Mouse (Mus musculus): ENCODE results near the gene Fam89a. TPM values are rescaled to one million over a fixed set of nuclear protein-coding genes. Genes with fewer than 3 reads are reported as not detected.

The Fam89a gene
- polyA plus RNA-seq, 1 experiment from 2014 or later, result 6.4 TPM

DNA sequence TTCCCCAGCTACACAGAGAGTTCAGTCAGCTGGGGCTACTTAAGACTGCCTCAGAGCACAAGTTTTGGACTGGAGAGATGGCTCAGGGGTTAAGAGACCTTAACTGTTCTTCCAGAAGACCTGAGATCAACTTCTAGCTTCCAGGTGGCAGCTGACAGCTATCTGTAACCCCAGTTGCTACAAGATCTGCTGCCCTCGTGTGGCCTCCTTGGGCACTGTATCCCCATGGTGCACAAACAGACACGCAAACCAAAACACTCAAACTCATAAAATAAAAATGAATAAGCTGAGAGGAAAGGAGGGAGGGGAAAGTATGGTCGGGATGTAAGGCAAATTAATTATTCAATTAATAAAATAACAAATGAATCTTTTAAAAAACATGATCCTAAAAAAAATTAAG, 6.9 kb upstream of the Fam89a start:
- H3K27ac ChIP-seq (ENCODE audit: low read length), result no peak overlapping the region
- no peaks in the 10 kb centered on the region for H3K27me3 ChIP-seq (ENCODE audit: control insufficient read depth, insufficient read depth, low read length)
- peaks cover 8% of the 10 kb centered on the region; the same call in 1 of the 2 replicates for H3K4me1 ChIP-seq (ENCODE audit: control insufficient read depth, insufficient read depth, low read length)
- H3K9ac ChIP-seq (replicated peaks; ENCODE audit: low read depth, low read length), result no peak overlapping the region
- no peak overlapping the region for H3K4me3 ChIP-seq (ENCODE audit: low read depth, low read length)
- H3K9me3 ChIP-seq (ENCODE audit: control insufficient read depth, low read depth, low read length), result no peaks in the 10 kb centered on the region
- no peaks in the 10 kb centered on the region for H3K36me3 ChIP-seq (ENCODE audit: control insufficient read depth, insufficient read depth, low read length)
- no peak overlapping the region for H3K4me2 ChIP-seq (replicated peaks; ENCODE audit: low read depth, low read length)
- WGBS, result 49% methylated on average over 3 of the region's 3 CpGs
- ATAC-seq (ENCODE audit: insufficient number of reproducible peaks, insufficient read depth, low FRiP score, low read depth), result no peak

DNA sequence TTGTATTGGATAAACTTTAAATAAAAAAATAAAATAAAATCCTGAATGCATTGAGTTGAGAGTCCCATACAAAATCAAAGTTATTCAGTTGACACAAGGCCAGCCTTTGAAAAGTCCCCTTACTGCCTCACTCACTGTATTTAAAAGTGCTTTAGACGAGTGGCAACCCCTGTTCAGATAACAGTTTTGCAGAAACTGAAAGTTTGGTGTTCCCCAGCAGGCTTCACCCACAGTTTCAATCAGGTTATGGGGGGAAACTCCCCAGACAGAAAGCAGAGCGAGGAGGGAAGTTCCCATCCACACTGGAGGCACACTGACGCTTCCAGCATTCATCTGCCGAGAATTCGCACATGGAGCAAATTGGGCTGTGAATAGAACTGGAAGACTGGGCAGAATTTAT, 5.0 kb upstream of the Fam89a start:
- no peak overlapping the region for H3K4me3 ChIP-seq (ENCODE audit: low read depth, low read length)
- 74% methylated on average over 5 of the region's 5 CpGs for WGBS
- H3K9ac ChIP-seq (replicated peaks; ENCODE audit: low read depth, low read length), result no peak overlapping the region
- H3K4me2 ChIP-seq (replicated peaks; ENCODE audit: low read depth, low read length), result no peak overlapping the region
- H3K27ac ChIP-seq (ENCODE audit: low read length), result no peak overlapping the region
- H3K9me3 ChIP-seq (ENCODE audit: control insufficient read depth, low read depth, low read length), result no peaks in the 10 kb centered on the region
- H3K36me3 ChIP-seq (ENCODE audit: control insufficient read depth, insufficient read depth, low read length), result no peaks in the 10 kb centered on the region
- peaks cover 8% of the 10 kb centered on the region; the same call in 1 of the 2 replicates for H3K4me1 ChIP-seq (ENCODE audit: control insufficient read depth, insufficient read depth, low read length)
- no peak for ATAC-seq (ENCODE audit: insufficient number of reproducible peaks, insufficient read depth, low FRiP score, low read depth)
- no peaks in the 10 kb centered on the region for H3K27me3 ChIP-seq (ENCODE audit: control insufficient read depth, insufficient read depth, low read length)

- Histone ChIP-seq H3K27ac (ENCODE audit: low read length) (no peak overlapping the region), H3K9me3 (ENCODE audit: control insufficient read depth, low read depth, low read length) (no peaks in the 10 kb centered on the region), H3K4me3 (ENCODE audit: low read depth, low read length) (no peak overlapping the region), H3K9ac (replicated peaks; ENCODE audit: low read depth, low read length) (no peak overlapping the region), H3K27me3 (ENCODE audit: control insufficient read depth, insufficient read depth, low read length) (no peaks in the 10 kb centered on the region), H3K36me3 (ENCODE audit: control insufficient read depth, insufficient read depth, low read length) (no peaks in the 10 kb centered on the region), H3K4me1 (ENCODE audit: control insufficient read depth, insufficient read depth, low read length) (peaks cover 12% of the 10 kb centered on the region; the same call in 1 of the 2 replicates), H3K4me2 (replicated peaks; ENCODE audit: low read depth, low read length) (no peak overlapping the region)
- 77% methylated on average over 2 of the region's 2 CpGs for WGBS
- no peak for ATAC-seq (ENCODE audit: insufficient number of reproducible peaks, insufficient read depth, low FRiP score, low read depth)
These were observed 4.5 kb upstream of the Fam89a start for GRCm38 (mm10) chr8:124756153-124756552.

- Histone ChIP-seq H3K9ac (replicated peaks; ENCODE audit: low read depth, low read length) (no peak overlapping the region), H3K9me3 (ENCODE audit: control insufficient read depth, low read depth, low read length) (no peaks in the 10 kb centered on the region), H3K27ac (ENCODE audit: low read length) (no peak overlapping the region), H3K4me2 (replicated peaks; ENCODE audit: low read depth, low read length) (no peak overlapping the region), H3K36me3 (ENCODE audit: control insufficient read depth, insufficient read depth, low read length) (no peaks in the 10 kb centered on the region), H3K4me1 (ENCODE audit: control insufficient read depth, insufficient read depth, low read length) (peaks cover 13% of the 10 kb centered on the region; the same call in 1 of the 2 replicates), H3K27me3 (ENCODE audit: control insufficient read depth, insufficient read depth, low read length) (0 out of 2 replicates have a peak, but pooled peaks cover 3% of the 10 kb centered on the region), H3K4me3 (ENCODE audit: low read depth, low read length) (no peak overlapping the region)
- no peak for ATAC-seq (ENCODE audit: insufficient number of reproducible peaks, insufficient read depth, low FRiP score, low read depth)
- 81% methylated on average over 8 of the region's 8 CpGs for WGBS
These were observed 3.8 kb upstream of the Fam89a start for GRCm38 (mm10) chr8:124755481-124755880.

DNA sequence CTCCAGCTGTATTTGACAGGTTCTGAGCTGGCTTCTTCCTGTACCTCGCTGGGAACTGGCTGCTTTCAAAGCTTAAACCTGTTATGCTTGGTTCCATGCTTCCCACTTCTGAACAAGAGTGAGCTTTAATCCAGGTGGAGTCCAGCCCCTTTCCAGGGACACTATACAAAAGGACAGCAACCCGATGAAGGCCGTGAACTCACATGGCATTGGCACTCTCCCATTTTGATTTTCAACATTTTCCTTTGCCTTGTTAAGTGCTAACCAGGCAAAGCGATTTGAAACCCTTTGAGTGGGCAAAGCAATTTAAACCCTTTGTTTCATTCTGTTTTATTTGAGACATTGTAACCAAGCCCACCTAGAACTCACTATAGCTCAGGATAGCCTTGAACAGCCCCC, 3.2 kb upstream of the Fam89a start:
- WGBS, result 31% methylated on average over 4 of the region's 4 CpGs

DNA sequence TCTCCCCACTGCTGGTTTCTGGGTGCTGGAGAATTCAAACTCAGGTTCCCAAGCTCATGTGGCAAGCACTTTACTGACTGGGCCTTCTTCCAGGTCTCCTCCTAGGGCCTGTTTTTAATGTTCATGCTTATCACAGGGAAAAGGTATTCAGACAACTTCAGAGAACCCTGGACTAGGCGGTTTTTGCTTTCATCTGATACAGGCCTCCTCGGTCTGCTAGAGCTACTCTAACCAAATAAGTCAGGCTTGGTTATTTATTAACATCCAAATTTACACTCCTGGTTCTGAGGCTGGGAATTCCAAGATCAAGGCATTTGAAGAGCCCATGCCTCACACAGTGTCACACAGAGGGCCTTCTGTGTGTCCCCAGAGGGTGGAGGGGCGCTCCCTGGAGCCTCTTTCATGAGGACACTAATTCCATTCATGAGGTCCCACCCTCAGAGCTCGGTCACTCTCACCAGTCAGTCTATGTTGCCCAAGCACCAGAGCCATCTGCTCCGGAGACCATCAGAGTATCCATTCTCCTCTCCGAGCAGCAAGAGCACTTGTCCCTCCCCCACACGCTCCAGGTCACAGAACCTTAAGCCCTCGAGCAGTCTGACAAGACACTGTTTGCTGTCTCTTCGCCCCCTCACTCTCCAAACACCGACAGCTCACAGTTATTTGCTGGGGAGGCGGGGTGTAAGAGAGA, 2.6 kb upstream of the Fam89a start:
- Histone ChIP-seq H3K4me1 (ENCODE audit: control insufficient read depth, insufficient read depth, low read length) (peaks cover 13% of the 10 kb centered on the region; the same call in 1 of the 2 replicates), H3K9ac (replicated peaks; ENCODE audit: low read depth, low read length) (no peak overlapping the region), H3K4me3 (ENCODE audit: low read depth, low read length) (no peak overlapping the region), H3K27me3 (ENCODE audit: control insufficient read depth, insufficient read depth, low read length) (0 out of 2 replicates have a peak, but pooled peaks cover 3% of the 10 kb centered on the region), H3K36me3 (ENCODE audit: control insufficient read depth, insufficient read depth, low read length) (no peaks in the 10 kb centered on the region), H3K9me3 (ENCODE audit: control insufficient read depth, low read depth, low read length) (no peaks in the 10 kb centered on the region), H3K4me2 (replicated peaks; ENCODE audit: low read depth, low read length) (0 out of 2 replicates have a peak overlapping the region, but pooled peaks have one; percentile 8), H3K27ac (ENCODE audit: low read length) (peak overlapping the region; percentile 56)
- WGBS, result 9% methylated on average over 11 of the region's 11 CpGs
- ATAC-seq (ENCODE audit: insufficient number of reproducible peaks, insufficient read depth, low FRiP score, low read depth), result no peak

More for the DNA sequence above, 3.2 kb upstream of the Fam89a start:
- Histone ChIP-seq H3K27ac (ENCODE audit: low read length) (peak overlapping the region; percentile 56), H3K9me3 (ENCODE audit: control insufficient read depth, low read depth, low read length) (no peaks in the 10 kb centered on the region), H3K4me3 (ENCODE audit: low read depth, low read length) (no peak overlapping the region), H3K4me2 (replicated peaks; ENCODE audit: low read depth, low read length) (0 out of 2 replicates have a peak overlapping the region, but pooled peaks have one; percentile 8), H3K9ac (replicated peaks; ENCODE audit: low read depth, low read length) (no peak overlapping the region), H3K4me1 (ENCODE audit: control insufficient read depth, insufficient read depth, low read length) (peaks cover 13% of the 10 kb centered on the region; the same call in 1 of the 2 replicates), H3K27me3 (ENCODE audit: control insufficient read depth, insufficient read depth, low read length) (0 out of 2 replicates have a peak, but pooled peaks cover 3% of the 10 kb centered on the region), H3K36me3 (ENCODE audit: control insufficient read depth, insufficient read depth, low read length) (no peaks in the 10 kb centered on the region)
- no peak for ATAC-seq (ENCODE audit: insufficient number of reproducible peaks, insufficient read depth, low FRiP score, low read depth)

- no peak overlapping the region for H3K4me3 ChIP-seq (ENCODE audit: low read depth, low read length)
- 0 out of 2 replicates have a peak overlapping the region, but pooled peaks have one; percentile 96 for H3K4me2 ChIP-seq (replicated peaks; ENCODE audit: low read depth, low read length)
- H3K27me3 ChIP-seq (ENCODE audit: control insufficient read depth, insufficient read depth, low read length), result 0 out of 2 replicates have a peak, but pooled peaks cover 3% of the 10 kb centered on the region
- ATAC-seq (ENCODE audit: insufficient number of reproducible peaks, insufficient read depth, low FRiP score, low read depth), result no peak
- WGBS, result 39% methylated on average over 21 of the region's 21 CpGs
- no peaks in the 10 kb centered on the region for H3K9me3 ChIP-seq (ENCODE audit: control insufficient read depth, low read depth, low read length)
- H3K36me3 ChIP-seq (ENCODE audit: control insufficient read depth, insufficient read depth, low read length), result no peaks in the 10 kb centered on the region
- H3K4me1 ChIP-seq (ENCODE audit: control insufficient read depth, insufficient read depth, low read length), result peaks cover 13% of the 10 kb centered on the region; the same call in 1 of the 2 replicates
- H3K9ac ChIP-seq (replicated peaks; ENCODE audit: low read depth, low read length), result no peak overlapping the region
- H3K27ac ChIP-seq (ENCODE audit: low read length), result no peak overlapping the region
These were observed 762 bp upstream of the Fam89a start for GRCm38 (mm10) chr8:124752325-124752862.

- WGBS, result under 1% methylated on average over 31 of the region's 31 CpGs
- Histone ChIP-seq H3K36me3 (ENCODE audit: control insufficient read depth, insufficient read depth, low read length) (no peaks in the 10 kb centered on the region), H3K27ac (ENCODE audit: low read length) (no peak overlapping the region), H3K4me3 (ENCODE audit: low read depth, low read length) (peak overlapping the region; percentile 56), H3K4me2 (replicated peaks; ENCODE audit: low read depth, low read length) (peak overlapping the region; percentile 96), H3K9ac (replicated peaks; ENCODE audit: low read depth, low read length) (peak overlapping the region; percentile 28; the same call in 1 of the 2 replicates), H3K9me3 (ENCODE audit: control insufficient read depth, low read depth, low read length) (no peaks in the 10 kb centered on the region), H3K4me1 (ENCODE audit: control insufficient read depth, insufficient read depth, low read length) (peaks cover 17% of the 10 kb centered on the region; the same call in 1 of the 2 replicates), H3K27me3 (ENCODE audit: control insufficient read depth, insufficient read depth, low read length) (0 out of 2 replicates have a peak, but pooled peaks cover 3% of the 10 kb centered on the region)
- ATAC-seq (ENCODE audit: insufficient number of reproducible peaks, insufficient read depth, low FRiP score, low read depth), result no peak; the same call in 1 of the 2 replicates
These were observed 441 bp downstream of the Fam89a start for GRCm38 (mm10) chr8:124751191-124751590.

Measured in stomach, embryonic 14.5 days (tissue).